Mouse (Mus musculus): ENCODE data around the gene Luzp1.

The Luzp1 gene

DNA sequence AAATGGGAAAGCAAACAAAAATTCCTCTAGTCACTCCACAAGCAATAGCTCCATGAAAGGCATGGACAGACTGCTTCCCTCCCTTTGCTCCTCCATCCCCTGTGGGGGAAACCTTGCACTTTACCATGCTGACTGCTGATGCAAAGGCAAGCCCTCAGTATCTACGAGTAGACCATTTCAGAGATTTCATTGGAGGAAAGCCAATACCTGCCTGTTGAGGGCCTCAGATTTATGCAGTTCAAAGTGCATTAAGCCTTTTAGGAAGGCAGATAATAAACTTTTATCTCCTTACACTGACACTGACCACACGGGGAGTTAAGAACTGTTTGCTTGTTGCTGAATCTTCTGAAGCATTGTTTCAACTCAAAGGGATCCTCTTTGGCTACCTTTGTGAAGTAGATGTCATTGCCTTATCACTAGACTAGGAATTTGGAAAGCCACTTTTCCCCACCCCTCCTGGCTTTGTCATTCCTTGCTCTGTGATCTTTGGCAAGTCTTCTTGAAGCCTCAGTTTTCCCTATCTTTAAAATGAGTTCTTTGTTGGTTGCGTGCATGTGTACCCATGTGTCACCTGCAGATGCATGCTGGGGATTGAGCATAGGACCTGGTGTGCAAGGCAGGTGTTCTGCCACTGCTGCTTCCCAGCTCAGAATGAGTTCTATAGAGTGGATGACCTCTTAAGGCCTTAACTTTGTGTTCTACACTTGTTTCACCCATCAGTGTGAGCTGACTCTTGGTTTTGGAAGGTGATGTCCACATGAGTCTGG, 76.9 kb downstream of the Luzp1 start:
- DNase-seq (ENCODE audit: low spot score in 2 of 2): no peak

DNA sequence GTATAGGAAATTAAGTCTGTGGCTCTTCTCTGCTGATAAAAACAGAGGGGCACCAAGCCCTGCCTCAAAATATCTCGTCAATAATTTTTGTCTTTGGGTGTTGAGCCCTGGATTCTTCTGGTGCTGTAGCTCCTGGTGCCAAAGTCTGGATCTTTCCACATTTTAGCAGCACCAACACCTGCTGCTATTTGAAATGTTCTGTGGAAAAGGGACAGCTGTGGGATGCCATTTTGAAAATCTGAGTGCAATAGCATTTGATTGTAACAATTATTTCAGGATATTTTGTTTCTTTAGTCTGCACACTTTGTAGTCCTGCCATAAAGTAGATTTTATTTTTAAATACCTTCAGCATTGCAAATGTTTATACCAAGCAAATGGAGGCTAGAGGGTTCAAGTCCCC, 78.2 kb downstream of the Luzp1 start:
- no peak for DNase-seq (ENCODE audit: low spot score in 2 of 2)

DNA sequence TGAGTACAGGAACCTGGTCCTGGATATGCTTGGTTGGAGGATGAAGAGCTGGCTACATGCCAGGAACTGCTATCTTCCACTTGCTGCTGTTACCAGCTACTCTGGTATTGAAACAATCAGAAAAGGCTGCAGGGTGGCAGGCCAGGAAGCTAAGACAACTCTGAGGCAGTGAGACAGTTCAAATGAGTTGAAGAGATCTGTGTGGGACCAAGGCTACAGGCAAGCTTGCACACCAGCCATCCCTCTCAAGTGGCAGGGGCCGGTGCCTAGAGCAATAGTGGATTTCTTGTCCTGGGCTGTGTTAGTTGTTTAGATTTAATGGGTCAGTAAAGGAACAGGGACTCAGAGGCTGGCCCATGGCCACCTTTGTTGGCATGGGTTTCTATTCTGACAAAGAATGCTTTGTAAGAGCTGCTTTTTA, 78.8 kb downstream of the Luzp1 start:
- DNase-seq (ENCODE audit: low spot score in 2 of 2): no peak

DNA sequence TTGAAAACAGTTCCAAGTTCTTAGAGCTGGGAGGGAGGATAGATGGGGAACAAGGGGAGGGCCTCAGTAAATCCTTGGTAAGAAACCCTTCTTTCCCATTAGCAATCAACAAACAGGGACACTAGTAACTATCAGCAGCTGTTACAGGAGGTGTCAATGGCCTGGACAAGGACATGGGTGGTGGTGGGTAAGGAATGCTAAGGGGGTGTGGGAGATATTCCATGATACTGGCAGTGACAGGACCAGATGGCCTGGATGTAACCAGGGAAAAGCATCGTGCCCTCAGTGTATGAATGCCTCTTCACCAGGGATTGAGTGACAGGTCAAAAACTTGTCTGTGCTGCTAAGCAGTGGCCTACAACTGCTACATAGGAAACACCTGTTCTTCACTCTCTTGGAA, 83.5 kb downstream of the Luzp1 start:
- DNase-seq (ENCODE audit: low spot score in 2 of 2): no peak

DNA sequence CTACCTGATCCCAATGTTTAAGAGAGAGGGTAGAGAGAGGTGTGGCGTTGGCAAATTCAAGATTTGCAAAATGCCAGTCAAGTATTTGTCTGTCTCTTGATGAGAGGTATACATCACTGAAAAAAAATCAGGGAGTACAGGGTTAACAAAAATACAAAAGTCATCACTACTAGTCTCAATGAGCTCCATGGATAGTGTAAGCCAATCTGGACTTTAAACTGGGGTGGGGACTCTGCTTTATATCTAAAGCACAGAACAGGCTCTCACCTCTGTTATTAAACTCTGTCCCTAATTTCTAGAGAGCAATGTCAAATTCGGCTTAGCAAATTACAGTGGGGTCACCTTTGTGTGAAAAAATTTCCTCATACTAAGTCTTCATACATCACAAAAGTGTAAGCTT, 88.1 kb downstream of the Luzp1 start:
- no peak for DNase-seq (ENCODE audit: low spot score in 2 of 2)

DNA sequence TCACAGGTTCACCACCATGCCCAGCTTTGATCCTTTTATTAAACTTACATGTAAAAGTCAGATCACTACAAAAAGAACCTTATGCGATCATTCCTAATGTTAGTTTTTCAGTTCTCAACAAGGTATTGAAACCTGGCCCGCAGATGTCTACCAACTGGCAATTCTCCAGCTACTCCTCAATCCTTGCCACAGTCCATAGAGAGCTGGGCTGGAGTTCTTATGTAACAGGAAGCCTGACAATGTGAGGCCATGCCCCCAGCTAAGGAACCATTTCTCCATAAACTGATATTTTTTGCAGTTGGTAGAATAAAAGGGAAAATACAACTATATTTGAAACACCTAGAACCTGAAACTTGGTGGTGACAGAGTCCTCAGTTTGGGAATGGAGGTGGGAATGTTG, 90.1 kb downstream of the Luzp1 start:
- no peak for DNase-seq (ENCODE audit: low spot score in 2 of 2)

DNA sequence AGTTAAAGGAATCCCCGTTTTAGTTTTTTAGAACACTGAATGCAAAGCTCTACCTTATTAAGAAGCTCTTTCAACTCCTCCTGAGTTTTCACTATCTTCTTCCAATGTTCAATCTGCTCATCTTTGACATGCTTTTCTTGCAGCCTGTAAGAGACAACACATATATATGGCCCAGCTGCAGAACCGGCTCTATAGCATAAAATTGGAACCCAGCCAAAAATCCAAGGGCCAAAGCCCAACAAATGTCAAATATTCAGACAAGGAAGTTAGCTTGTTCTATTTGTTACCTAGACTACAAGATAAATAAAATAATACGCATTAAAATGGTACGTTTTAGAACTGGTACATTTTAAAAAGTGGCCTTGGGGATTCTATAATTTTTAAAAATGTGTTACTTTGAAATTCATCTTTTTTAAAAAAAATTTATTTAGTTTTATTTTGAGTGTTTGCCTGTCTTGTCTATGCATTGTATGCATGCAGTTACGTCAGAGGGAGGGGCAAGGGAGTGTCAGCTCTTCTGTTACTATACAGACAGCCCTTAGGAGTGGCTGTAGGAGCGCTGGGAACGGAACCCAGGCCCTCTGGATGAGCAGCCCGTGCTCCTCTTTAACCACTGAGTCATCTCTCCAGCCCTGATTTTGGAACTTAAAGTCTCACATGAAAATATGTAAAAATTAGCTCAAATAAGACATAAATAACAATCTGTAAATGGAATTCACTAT, 90.9 kb downstream of the Luzp1 start:
- no peak for DNase-seq (ENCODE audit: low spot score in 2 of 2)

- DNase-seq (ENCODE audit: low spot score in 2 of 2): no peak
These were observed 93.2 kb downstream of the Luzp1 start for GRCm38 (mm10) chr4:136562755-136563154.

DNA sequence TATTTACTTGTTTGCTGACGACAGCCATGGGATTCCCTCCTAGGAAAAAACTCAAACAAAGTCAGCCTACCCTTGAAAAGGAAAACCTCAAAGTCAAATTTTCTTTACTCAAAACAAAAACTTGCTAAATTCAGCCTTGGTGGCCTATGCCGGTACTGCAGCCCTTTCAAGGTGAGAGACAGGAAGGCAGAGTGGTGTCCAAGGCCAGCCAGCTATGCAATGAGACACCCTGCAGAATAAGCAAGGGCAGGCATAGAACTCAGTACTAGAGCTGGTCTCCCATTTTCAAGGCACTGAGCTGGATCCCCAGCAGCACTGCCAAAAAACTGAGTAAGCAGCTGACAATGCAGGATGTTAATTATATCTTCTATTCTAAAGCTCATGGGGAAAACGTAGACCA, 99.1 kb downstream of the Luzp1 start:
- DNase-seq (ENCODE audit: low spot score in 2 of 2): no peak

- DNase-seq (ENCODE audit: low spot score in 2 of 2): no peak
These were observed 100.4 kb downstream of the Luzp1 start for GRCm38 (mm10) chr4:136569998-136570397.

GRCm38 (mm10) chr4:136581885-136582284, 112.3 kb downstream of the Luzp1 start:
- DNase-seq (ENCODE audit: low spot score in 2 of 2): no peak

- DNase-seq (ENCODE audit: low spot score in 2 of 2): no peak
These were observed 117.8 kb downstream of the Luzp1 start for GRCm38 (mm10) chr4:136587221-136587827.

DNA sequence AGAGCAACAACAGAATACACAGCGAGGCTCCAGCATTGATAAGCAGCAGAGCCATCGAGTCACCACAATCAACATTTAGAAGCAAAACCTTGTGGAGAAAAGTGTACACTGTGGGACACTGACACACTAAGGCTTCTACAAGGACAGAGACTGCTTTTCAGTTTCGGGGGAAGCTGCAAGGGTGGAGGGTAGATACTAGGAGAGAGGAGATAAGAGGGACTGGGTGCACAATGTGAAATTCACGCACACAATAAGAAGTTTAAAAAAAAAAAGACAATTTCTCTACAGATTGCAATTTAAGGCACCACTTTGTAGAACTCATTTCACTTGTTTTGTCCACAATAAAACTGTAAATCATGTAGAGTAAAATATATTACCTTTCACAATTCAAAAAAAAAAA, 118.4 kb downstream of the Luzp1 start:
- DNase-seq (ENCODE audit: low spot score in 2 of 2): no peak

GRCm38 (mm10) chr4:136592111-136592510, 122.5 kb downstream of the Luzp1 start:
- DNase-seq (ENCODE audit: low spot score in 2 of 2): no peak

DNA sequence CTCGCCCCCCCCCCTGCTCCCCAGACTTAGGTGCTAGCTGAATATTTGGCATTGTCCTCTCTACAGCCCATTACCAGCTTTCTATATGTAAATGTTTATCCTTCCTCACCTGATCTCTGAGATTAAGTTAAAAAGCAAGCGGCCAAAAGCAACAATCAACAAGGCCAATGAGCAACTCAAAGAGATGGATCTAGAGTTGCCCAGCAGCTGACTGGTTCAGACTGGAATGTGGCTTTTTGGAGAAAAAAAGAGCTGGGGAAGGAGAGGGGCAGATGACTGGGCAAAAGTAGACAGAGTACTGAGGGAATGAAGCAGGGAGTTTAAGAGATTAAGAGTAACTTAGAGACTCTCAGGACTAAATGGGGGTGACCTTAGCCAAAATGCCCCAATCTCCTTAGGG, 124.4 kb downstream of the Luzp1 start:
- DNase-seq (ENCODE audit: low spot score in 2 of 2): no peak

GRCm38 (mm10) chr4:136595221-136595620, 125.7 kb downstream of the Luzp1 start:
- DNase-seq (ENCODE audit: low spot score in 2 of 2): no peak

DNA sequence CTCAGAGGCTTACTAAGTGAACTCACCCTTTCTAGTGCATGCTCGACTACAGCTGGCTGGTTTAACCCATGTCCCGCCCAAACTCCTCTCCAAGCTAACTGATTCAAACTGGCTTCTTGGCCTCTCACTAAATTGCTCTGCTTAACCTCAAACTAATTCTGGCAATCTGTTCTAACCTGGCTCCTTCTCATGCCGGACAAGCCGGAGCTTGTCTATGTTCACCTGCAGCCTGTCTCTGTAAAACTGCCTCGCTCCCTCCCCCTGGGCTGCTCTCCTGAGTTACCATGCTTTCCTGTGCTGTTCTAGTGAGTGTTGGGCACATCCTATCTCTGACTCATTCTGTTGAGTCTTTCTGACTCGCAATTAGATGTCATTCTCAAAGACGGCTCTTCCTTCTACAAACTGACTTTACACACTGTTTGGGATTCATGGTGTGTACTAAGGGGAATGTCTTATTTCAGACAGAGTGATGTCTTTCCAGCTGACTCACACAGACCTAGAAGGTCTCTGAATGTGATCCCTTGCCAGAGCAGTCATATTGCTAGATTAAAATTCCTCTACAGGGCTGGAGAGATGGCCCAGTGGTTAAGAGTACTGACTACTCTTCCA, 128.8 kb downstream of the Luzp1 start:
- DNase-seq (ENCODE audit: low spot score in 2 of 2): no peak

DNA sequence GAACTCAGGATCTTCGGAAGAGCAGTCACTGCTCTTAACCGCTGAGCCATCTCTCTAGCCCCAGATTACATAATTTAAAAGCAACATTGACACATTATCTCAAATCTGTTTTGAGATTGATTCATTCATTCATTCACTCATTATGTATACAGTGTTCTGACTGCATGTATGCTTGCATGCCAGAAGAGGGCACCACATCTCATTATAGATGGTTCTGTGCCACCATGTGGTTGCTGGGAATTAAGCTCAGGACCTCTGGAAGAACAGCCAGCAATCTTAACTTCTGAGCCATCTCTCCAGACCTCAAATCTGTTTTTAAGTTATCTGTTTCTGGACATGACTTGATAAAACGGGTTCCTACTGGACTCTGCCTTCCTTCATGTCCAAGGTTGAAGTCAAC, 130.3 kb downstream of the Luzp1 start:
- no peak for DNase-seq (ENCODE audit: low spot score in 2 of 2)

- no peak for DNase-seq (ENCODE audit: low spot score in 2 of 2)
These were observed 131.0 kb downstream of the Luzp1 start for GRCm38 (mm10) chr4:136600536-136600935.

- DNase-seq (ENCODE audit: low spot score in 2 of 2): no peak
These were observed 131.9 kb downstream of the Luzp1 start for GRCm38 (mm10) chr4:136601476-136601875.

DNA sequence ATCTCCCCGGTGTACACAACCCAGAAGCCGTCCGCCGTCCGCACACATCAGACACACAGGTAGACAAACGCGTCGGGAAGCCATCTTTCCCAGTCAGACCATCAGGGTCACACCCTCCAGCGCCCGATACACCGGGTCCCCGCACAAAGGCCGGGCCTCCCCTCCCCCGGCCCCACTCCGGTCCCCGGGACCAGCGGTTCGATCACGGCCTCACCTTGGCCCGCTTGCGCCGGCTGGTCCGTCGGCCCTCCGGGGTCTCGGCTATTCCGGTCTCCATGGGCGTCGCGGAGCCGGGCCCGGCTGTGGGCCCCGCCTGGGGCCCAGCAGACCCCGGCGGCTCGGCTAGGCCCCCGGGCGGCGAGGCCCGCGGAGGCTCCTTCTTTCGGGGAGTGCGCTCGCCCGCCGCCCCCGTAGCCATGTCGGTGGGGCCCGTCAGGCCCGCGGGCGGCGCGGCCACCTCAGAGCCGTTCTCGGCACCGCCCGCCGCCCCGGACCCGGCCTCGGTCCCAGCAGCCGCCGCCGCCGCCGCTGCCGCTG, 132.5 kb downstream of the Luzp1 start:
- DNase-seq (ENCODE audit: low spot score in 2 of 2): peak in 1 of 2 experiments; percentile 64

GRCm38 (mm10) chr4:136602568-136602967, 133.0 kb downstream of the Luzp1 start, which contains the start of gene Kdm1a:
Gene Kdm1a, minus strand, starts transcription at chr4:136602723.
- DNase-seq (ENCODE audit: low spot score in 2 of 2): peak; percentile 91 to 92
